Mouse (Mus musculus): ENCODE results near the gene Camp. TPM values are rescaled to one million over a fixed set of nuclear protein-coding genes. Genes with fewer than 3 reads are reported as not detected.

Camp gene
- polyA plus RNA-seq, 1 experiment from 2014 or later: 1.9 TPM

DNA sequence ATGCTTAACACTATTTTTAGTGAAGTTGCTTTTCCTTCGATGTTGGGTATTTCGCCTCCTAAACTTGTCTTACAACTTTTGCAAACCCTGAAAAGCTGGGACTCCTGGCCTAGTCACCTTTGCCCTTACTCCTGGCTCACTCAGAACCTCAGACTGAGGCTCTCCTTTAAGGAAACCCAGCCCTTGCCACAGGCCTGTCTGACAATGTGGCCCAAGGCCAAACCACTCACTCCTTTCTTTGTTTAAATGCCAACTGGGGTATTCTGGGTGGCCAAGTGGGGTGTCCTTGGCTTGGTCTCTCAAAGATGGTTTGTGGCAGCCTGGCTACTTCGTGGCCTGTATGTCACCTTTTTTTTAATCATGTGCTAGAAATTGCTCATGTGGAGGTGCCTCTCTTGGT, 27.3 kb upstream of the Camp start:
- Histone ChIP-seq H3K27ac (0 out of 2 replicates have a peak overlapping the region, but pooled peaks have one; percentile 92), H3K4me1 (replicated peaks; ENCODE audit: insufficient read depth, low read length) (peaks cover 8% of the 10 kb centered on the region; the same call in 1 of the 2 replicates), H3K36me3 (ENCODE audit: insufficient read depth, low read length) (peaks cover 30% of the 10 kb centered on the region), H3K4me2 (ENCODE audit: low read length) (peak overlapping the region; percentile 85), H3K27me3 (ENCODE audit: insufficient read depth, low read length) (no peaks in the 10 kb centered on the region), H3K4me3 (replicated peaks; ENCODE audit: low read depth, low read length) (peak overlapping the region; percentile 96), H3K9me3 (replicated peaks; ENCODE audit: low read length) (no peaks in the 10 kb centered on the region), H3K9ac (ENCODE audit: low read depth, low read length) (peak overlapping the region; percentile 89)
- under 1% methylated on average over 3 of the region's 3 CpGs for WGBS
- DNase-seq (ENCODE audit: low spot score) (peak; percentile 27), ATAC-seq (replicated peaks; ENCODE audit: low FRiP score, low read depth) (no peak)
- no peak for TF ChIP-seq CTCF (IDR thresholded peaks at IDR 0.05; ENCODE audit: low read depth)

DNA sequence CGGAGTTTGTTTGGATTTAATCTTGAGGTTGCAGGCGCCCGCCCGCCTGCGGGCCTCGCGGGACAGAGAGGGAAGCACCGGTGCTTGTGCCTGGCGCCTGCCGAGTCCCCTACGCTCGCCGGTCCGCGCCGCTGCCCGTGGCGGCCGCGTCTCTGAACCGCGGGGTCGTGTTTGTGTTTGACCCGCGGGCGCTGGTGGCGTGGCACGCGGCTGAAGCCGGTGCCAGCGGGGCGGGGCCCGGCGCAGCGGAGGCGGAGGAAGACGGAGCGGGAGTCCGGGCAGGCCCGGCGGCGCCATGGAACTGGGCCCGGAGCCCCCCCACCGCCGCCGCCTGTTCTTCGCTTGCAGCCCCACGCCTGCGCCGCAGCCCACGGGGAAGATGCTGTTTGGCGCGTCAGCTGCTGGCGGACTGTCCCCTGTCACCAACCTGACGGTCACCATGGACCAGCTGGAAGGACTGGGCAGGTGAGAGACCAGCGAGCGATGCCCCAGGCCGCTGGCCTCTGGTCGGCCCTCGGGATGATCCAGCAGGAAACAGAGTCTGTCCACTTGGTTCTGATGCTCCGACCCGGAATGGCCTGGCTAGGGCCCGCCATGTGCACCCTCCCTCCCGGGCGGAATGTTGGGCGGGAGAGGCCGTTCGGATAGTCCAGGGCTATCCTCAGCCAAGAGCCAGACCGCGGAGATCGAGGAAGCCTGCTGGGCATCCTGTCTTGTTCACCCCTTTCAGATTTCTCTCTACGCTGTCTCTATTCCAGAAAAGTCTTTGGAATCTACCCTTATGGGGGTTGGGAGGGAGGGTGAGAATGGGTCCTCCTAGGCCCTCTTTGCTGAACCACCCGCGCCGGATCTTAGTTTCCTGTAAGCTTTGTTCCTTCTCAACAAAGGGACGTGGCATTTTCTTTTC, 26.5 kb upstream of the Camp start:
- H3K36me3 ChIP-seq (ENCODE audit: insufficient read depth, low read length): peaks cover 24% of the 10 kb centered on the region
- peak overlapping the region; percentile 96 for H3K4me3 ChIP-seq (replicated peaks; ENCODE audit: low read depth, low read length)
- ATAC-seq (replicated peaks; ENCODE audit: low FRiP score, low read depth) (peak; percentile 73), DNase-seq (ENCODE audit: low spot score) (peak; percentile 54)
- WGBS: under 1% methylated on average over 69 of the region's 76 CpGs
- H3K9me3 ChIP-seq (replicated peaks; ENCODE audit: low read length): no peaks in the 10 kb centered on the region
- peak overlapping the region; percentile 92 for H3K27ac ChIP-seq
- peak overlapping the region; percentile 89 for H3K9ac ChIP-seq (ENCODE audit: low read depth, low read length)
- H3K4me1 ChIP-seq (replicated peaks; ENCODE audit: insufficient read depth, low read length): peaks cover 8% of the 10 kb centered on the region; the same call in 1 of the 2 replicates
- TF ChIP-seq CTCF (IDR thresholded peaks at IDR 0.05; ENCODE audit: low read depth): no peak
- H3K27me3 ChIP-seq (ENCODE audit: insufficient read depth, low read length): no peaks in the 10 kb centered on the region
- H3K4me2 ChIP-seq (ENCODE audit: low read length): peak overlapping the region; percentile 85

DNA sequence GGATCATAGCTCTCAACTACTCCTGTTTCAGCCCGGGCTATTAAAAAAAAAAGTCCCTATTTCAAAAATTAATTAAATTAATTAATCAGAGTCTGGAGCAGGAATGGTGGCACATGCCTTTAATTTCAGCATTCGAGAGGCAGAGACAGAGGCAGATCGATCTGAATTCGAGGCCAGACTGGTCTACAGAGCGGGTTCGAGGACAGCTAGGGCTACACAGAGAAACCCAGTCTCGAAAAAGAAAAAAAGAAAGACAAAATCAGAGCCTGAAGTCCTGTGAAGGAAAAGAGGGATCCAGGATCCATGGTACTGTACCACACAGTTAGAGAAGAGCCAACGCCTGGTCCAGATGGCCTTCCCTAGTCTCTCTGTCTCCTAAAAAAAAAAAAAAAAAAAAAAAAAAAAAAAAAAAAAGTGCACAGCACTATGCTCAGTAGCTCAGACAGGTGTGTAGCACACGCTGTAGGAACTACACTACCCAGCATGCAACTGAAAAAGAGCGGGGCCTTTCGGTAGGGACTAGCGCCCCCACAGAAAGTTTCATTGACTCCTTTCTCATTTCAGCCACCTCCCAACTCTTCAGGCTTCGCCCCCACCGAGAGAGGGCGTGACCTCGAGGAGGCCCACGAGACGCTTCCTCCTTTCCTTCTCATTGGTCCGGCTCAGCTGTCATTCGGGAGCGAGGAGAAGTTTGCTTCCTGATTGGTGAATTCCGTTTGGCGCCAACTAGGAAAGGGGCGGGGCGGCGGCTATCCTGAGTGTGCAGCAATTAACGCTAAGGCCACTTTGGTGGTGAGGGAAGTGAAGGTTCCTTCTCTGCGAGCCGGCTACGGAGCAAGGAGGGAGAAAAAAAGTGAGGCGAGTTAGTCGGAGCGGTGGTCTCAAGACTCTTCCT, 25.6 kb upstream of the Camp start, which contains the start of gene Cdc25a:
Gene Cdc25a (plus strand): TSS at position 783 of the 895 bp plus-strand sequence.
- Histone ChIP-seq H3K9me3 (replicated peaks; ENCODE audit: low read length) (no peaks in the 10 kb centered on the region), H3K4me3 (replicated peaks; ENCODE audit: low read depth, low read length) (peak within 1 kb of the TSS; percentile 96), H3K9ac (ENCODE audit: low read depth, low read length) (peak within 1 kb of the TSS; percentile 89), H3K4me2 (ENCODE audit: low read length) (peak within 1 kb of the TSS; percentile 85), H3K27me3 (ENCODE audit: insufficient read depth, low read length) (no peaks in the 10 kb centered on the region), H3K27ac (peak within 1 kb of the TSS; percentile 92), H3K36me3 (ENCODE audit: insufficient read depth, low read length) (peaks cover 15% of the 10 kb centered on the region), H3K4me1 (replicated peaks; ENCODE audit: insufficient read depth, low read length) (peaks cover 8% of the 10 kb centered on the region; the same call in 1 of the 2 replicates)
- DNase-seq (ENCODE audit: low spot score) (peak; percentile 100), ATAC-seq (replicated peaks; ENCODE audit: low FRiP score, low read depth) (peak; percentile 93)
- 6% methylated on average over 33 of the region's 33 CpGs for WGBS
- TF ChIP-seq CTCF (IDR thresholded peaks at IDR 0.05; ENCODE audit: low read depth): peak; percentile 73

DNA sequence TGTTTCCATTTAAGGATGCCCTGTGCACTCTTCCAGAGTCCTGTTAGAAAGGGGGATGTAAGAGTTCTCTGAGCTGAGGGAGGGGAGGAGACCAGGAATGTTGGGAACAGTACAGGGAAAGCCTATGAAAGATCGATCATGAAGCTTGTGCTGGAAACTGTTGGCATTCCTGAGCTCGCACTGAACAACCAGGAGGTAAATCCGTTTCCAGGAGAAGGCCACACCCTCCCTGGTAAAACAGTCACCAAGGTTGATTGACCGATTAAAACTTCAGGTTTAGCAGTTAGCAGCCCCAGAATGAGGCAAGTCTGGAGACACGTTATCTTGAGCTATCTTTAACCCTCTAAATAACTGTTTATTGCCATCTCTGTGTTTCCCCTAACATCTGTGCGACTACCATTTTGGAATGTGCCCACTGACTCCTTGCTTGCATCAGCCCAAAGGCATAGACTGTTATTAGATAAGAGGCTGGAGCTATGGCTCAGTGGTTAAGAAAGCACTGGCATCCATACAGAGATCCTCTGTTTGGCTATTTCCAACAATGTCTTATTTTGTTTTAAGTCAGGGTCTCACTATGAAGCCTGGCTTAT, 21.7 kb upstream of the Camp start:
- DNase-seq (ENCODE audit: low spot score) (no peak), ATAC-seq (replicated peaks; ENCODE audit: low FRiP score, low read depth) (no peak)
- Histone ChIP-seq H3K4me1 (replicated peaks; ENCODE audit: insufficient read depth, low read length) (no peaks in the 10 kb centered on the region), H3K4me3 (replicated peaks; ENCODE audit: low read depth, low read length) (no peak overlapping the region), H3K27me3 (ENCODE audit: insufficient read depth, low read length) (no peaks in the 10 kb centered on the region), H3K36me3 (ENCODE audit: insufficient read depth, low read length) (no peaks in the 10 kb centered on the region), H3K9ac (ENCODE audit: low read depth, low read length) (no peak overlapping the region), H3K4me2 (ENCODE audit: low read length) (peak overlapping the region; percentile 27; the same call in 1 of the 2 replicates), H3K9me3 (replicated peaks; ENCODE audit: low read length) (no peaks in the 10 kb centered on the region), H3K27ac (0 out of 2 replicates have a peak overlapping the region, but pooled peaks have one; percentile 25)
- WGBS: 30% methylated on average over 6 of the region's 6 CpGs
- TF ChIP-seq CTCF (IDR thresholded peaks at IDR 0.05; ENCODE audit: low read depth): no peak

DNA sequence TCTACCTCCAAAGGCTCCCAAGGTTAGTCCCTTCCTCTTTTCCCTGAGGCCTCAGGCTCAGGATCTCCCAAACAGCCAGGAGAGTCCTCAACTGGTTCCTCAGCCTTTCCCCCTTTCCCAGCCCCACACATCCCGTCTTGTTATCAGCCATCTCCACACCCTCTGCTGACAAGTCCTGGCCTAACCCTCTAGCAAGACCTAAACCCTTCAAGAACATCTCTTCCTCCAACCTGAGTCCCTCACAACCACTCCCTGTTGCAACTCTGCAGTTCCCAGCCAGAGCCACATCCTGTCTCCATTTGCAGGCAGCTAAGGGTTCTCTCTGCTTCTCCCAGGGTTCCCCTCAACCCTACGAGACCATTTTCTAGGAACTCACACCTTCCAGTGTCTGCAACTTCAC, 16.8 kb upstream of the Camp start:
- H3K4me2 ChIP-seq (ENCODE audit: low read length): no peak overlapping the region
- H3K27ac ChIP-seq: no peak overlapping the region
- no peak overlapping the region for H3K4me3 ChIP-seq (replicated peaks; ENCODE audit: low read depth, low read length)
- H3K9ac ChIP-seq (ENCODE audit: low read depth, low read length): no peak overlapping the region
- no peaks in the 10 kb centered on the region for H3K27me3 ChIP-seq (ENCODE audit: insufficient read depth, low read length)
- ATAC-seq (replicated peaks; ENCODE audit: low FRiP score, low read depth) (no peak), DNase-seq (ENCODE audit: low spot score) (no peak)
- no peaks in the 10 kb centered on the region for H3K9me3 ChIP-seq (replicated peaks; ENCODE audit: low read length)
- WGBS: 60% methylated on average over 2 of the region's 2 CpGs
- H3K4me1 ChIP-seq (replicated peaks; ENCODE audit: insufficient read depth, low read length): no peaks in the 10 kb centered on the region
- H3K36me3 ChIP-seq (ENCODE audit: insufficient read depth, low read length): no peaks in the 10 kb centered on the region
- no peak for TF ChIP-seq CTCF (IDR thresholded peaks at IDR 0.05; ENCODE audit: low read depth)
